8 mouse cellular contexts compared by ENCODE assay signal in the genomic region with DNA sequence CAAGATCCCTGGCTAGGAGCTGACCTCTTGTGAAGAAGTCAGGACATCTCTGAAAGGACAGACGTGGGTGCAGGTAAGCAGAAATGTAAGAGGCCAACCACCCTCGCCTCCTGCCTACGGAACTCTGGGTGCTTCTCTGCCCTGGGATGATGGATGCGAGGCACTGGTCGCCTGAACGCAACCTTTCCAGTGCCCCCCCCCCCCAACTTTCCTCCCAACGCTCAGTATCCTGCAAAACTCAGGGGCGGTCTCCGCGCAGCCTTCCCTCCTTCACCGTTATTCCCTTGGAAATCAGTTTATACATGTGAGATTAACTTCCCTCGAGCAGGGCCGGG. TPM values are rescaled to one million over a fixed set of nuclear protein-coding genes. Genes with fewer than 3 reads are reported as not detected.
A peak's percentile ranks its signal among the peaks of the same experiment; 100 is the strongest.
DNase-seq lines count a peak whose midpoint lies in the region; ATAC-seq and TF ChIP-seq lines count a peak whose summit lies in the region.

No protein-coding gene starts in this region.

- TF ChIP-seq CTCF in layer of hippocampus, adult 2 months (conservative IDR thresholded peaks at IDR 0.05): no peak

- no peak for ATAC-seq in embryonic facial prominence, embryonic 14.5 days (ENCODE audit: low read depth)
- no peak for ATAC-seq in intestine, embryonic 14.5 days (replicated peaks; ENCODE audit: low FRiP score, low TSS enrichment, low read depth)
- ATAC-seq in midbrain, embryonic 16.5 days: no peak

- peaks cover 15% of the 10 kb centered on the region for H3K27me3 ChIP-seq in embryonic facial prominence, embryonic 14.5 days (replicated peaks; ENCODE audit: control insufficient read depth, insufficient read depth, low read length)
- H3K27me3 ChIP-seq in intestine, embryonic 14.5 days (replicated peaks; ENCODE audit: control insufficient read depth, insufficient read depth, low read length): peaks cover 43% of the 10 kb centered on the region
- H3K27me3 ChIP-seq in midbrain, embryonic 16.5 days (ENCODE audit: control insufficient read depth, insufficient read depth, low read depth, low read length): peaks cover 33% of the 10 kb centered on the region

- WGBS in embryonic facial prominence, embryonic 14.5 days: 1% methylated on average over 10 of the region's 13 CpGs
- WGBS in intestine, embryonic 14.5 days: under 1% methylated on average over 13 of the region's 13 CpGs
- under 1% methylated on average over 13 of the region's 13 CpGs for WGBS in midbrain, embryonic 16.5 days

- peak overlapping the region; percentile 98 for H3K9ac ChIP-seq in embryonic facial prominence, embryonic 14.5 days (ENCODE audit: low read depth, low read length)
- peak overlapping the region; percentile 93 for H3K9ac ChIP-seq in intestine, embryonic 14.5 days (ENCODE audit: low read length)
- no peak overlapping the region for H3K9ac ChIP-seq in midbrain, embryonic 16.5 days (ENCODE audit: low read depth, low read length)

- peaks cover 15% of the 10 kb centered on the region for H3K4me1 ChIP-seq in embryonic facial prominence, embryonic 14.5 days (ENCODE audit: control insufficient read depth, insufficient read depth, low read length)
- H3K4me1 ChIP-seq in intestine, embryonic 14.5 days (replicated peaks; ENCODE audit: control insufficient read depth, insufficient read depth, low read length): peaks cover 6% of the 10 kb centered on the region
- peaks cover 22% of the 10 kb centered on the region for H3K4me1 ChIP-seq in midbrain, embryonic 16.5 days (ENCODE audit: control insufficient read depth, insufficient read depth, low read length)

- H3K9me3 ChIP-seq in embryonic facial prominence, embryonic 14.5 days (ENCODE audit: control insufficient read depth, low read length): no peaks in the 10 kb centered on the region
- H3K9me3 ChIP-seq in intestine, embryonic 14.5 days (ENCODE audit: control insufficient read depth, low read length): no peaks in the 10 kb centered on the region
- H3K9me3 ChIP-seq in midbrain, embryonic 16.5 days (replicated peaks; ENCODE audit: control insufficient read depth, low read length, poor library complexity, severe bottlenecking): no peaks in the 10 kb centered on the region

- H3K36me3 ChIP-seq in embryonic facial prominence, embryonic 14.5 days (ENCODE audit: control insufficient read depth, insufficient read depth, low read length): no peaks in the 10 kb centered on the region
- no peaks in the 10 kb centered on the region for H3K36me3 ChIP-seq in intestine, embryonic 14.5 days (ENCODE audit: control insufficient read depth, insufficient read depth, low read length)
- no peaks in the 10 kb centered on the region for H3K36me3 ChIP-seq in midbrain, embryonic 16.5 days (ENCODE audit: control insufficient read depth, insufficient read depth, low read length)

- 0 out of 2 replicates have a peak overlapping the region, but pooled peaks have one; percentile 5 for H3K27ac ChIP-seq in layer of hippocampus, adult 2 months
- peak overlapping the region; percentile 99 for H3K27ac ChIP-seq in embryonic facial prominence, embryonic 14.5 days (replicated peaks; ENCODE audit: low read depth, low read length)
- peak overlapping the region; percentile 96 for H3K27ac ChIP-seq in intestine, embryonic 14.5 days (ENCODE audit: low read depth)
- no peak overlapping the region for H3K27ac ChIP-seq in midbrain, embryonic 16.5 days (ENCODE audit: low read length)

- peak overlapping the region; percentile 63 for H3K4me2 ChIP-seq in embryonic facial prominence, embryonic 14.5 days (ENCODE audit: low read depth, low read length)
- H3K4me2 ChIP-seq in intestine, embryonic 14.5 days (ENCODE audit: low read length): peak overlapping the region; percentile 55
- H3K4me2 ChIP-seq in midbrain, embryonic 16.5 days (ENCODE audit: low read length): no peak overlapping the region

- no peak for DNase-seq in layer of hippocampus, adult 2 months (ENCODE audit: low spot score in 2 of 2)
- no peak for DNase-seq in layer of hippocampus, adult 9-11 months
- no peak for DNase-seq in embryonic facial prominence, embryonic 14.5 days (ENCODE audit: low spot score)
- DNase-seq in intestine, embryonic 14.5 days (ENCODE audit: low spot score): no peak
- no peak for DNase-seq in adrenal gland, postnatal 36 days
- no peak for DNase-seq in thymus, postnatal 10 days (ENCODE audit: low spot score in 2 of 2)
- no peak for DNase-seq in cerebellum, postnatal 36 days

- H3K4me3 ChIP-seq in layer of hippocampus, adult 2 months: peak overlapping the region; percentile 30; the same call in 1 of the 2 replicates
- H3K4me3 ChIP-seq in embryonic facial prominence, embryonic 14.5 days (ENCODE audit: low read depth, low read length): peak overlapping the region; percentile 62
- peak overlapping the region; percentile 63 for H3K4me3 ChIP-seq in intestine, embryonic 14.5 days (ENCODE audit: low read depth, low read length)
- peak overlapping the region; percentile 23; the same call in 1 of the 2 replicates for H3K4me3 ChIP-seq in midbrain, embryonic 16.5 days (ENCODE audit: low read depth, low read length)

RNA-seq across cellular contexts. Expression of a gene that starts 1.5 kb away (rescaled TPM):
- 10 to 100 TPM; 40.4 to 40.5 TPM for total RNA-seq in layer of hippocampus, adult 2 months (2021)
- polyA plus RNA-seq in embryonic facial prominence, embryonic 14.5 days (2014; fragmentation: Nextera tagmentation; extraction: Ambion mirVana): 81.3 and 100 TPM in 2 replicates
- polyA plus RNA-seq in intestine, embryonic 14.5 days (2014; fragmentation: Nextera tagmentation; extraction: Ambion mirVana): 50.9 and 62.3 TPM in 2 replicates
- polyA plus RNA-seq in midbrain, embryonic 16.5 days (2015; fragmentation: Nextera tagmentation; extraction: Ambion mirVana): 12.7 and 15.2 TPM in 2 replicates
- total RNA-seq in adrenal gland, postnatal 36 days (2021): 10 to 100 TPM; 33.4 to 48.2 TPM
